Mouse (Mus musculus) testis, adult 2 months (tissue): ENCODE results near the gene Tex2. TPM values are rescaled to one million over a fixed set of nuclear protein-coding genes. Genes with fewer than 3 reads are reported as not detected.
"Not testable (repeated sequence)": the region's sequence is repeated elsewhere in the genome, so short reads cannot be mapped to it uniquely, and the experiment has no call there.

ENCODE experiments used
- H3K27ac ChIP-seq: fragments of 200-500 bp; 2 replicates; pipeline ENCODE4 v1.5.1; 2012; ENCODE audit warnings: low read depth, low read length; ENCODE audit not compliant: control insufficient read depth, insufficient read depth
- H3K27me3 ChIP-seq: fragments of 200-500 bp; 2 replicates; pipeline ENCODE4 v1.6.1; 2012; ENCODE audit warnings: mild to moderate bottlenecking, low read length, moderate library complexity; ENCODE audit not compliant: control insufficient read depth, insufficient read depth
- H3K36me3 ChIP-seq: fragments of 200-500 bp; 2 replicates; pipeline ENCODE4 v1.6.1; 2012; ENCODE audit warnings: mild to moderate bottlenecking, low read length; ENCODE audit not compliant: control insufficient read depth, insufficient read depth
- H3K4me1 ChIP-seq: fragments of 200-500 bp; 2 replicates; pipeline ENCODE4 v1.6.1; 2012; ENCODE audit warnings: low read length; ENCODE audit not compliant: control insufficient read depth, insufficient read depth
- H3K4me3 ChIP-seq: fragments of 200-500 bp; 2 replicates; pipeline ENCODE4 v1.5.1; 2012; ENCODE audit warnings: low read depth, mild to moderate bottlenecking, low read length, moderate library complexity, mixed read lengths; ENCODE audit not compliant: control insufficient read depth
- CTCF ChIP-seq: fragments of 200-500 bp; IDR thresholded peaks from 2 replicates; pipeline ENCODE4 v1.5.1; 2012; ENCODE audit warnings: low read depth, mild to moderate bottlenecking, inconsistent platforms, low read length, moderate library complexity; ENCODE audit not compliant: control insufficient read depth, insufficient read depth, insufficient replicate concordance
- POLR2A ChIP-seq: fragments of 200-500 bp; IDR thresholded peaks from 2 replicates; pipeline ENCODE4 v1.6.1; 2012; ENCODE audit warnings: low read depth, mild to moderate bottlenecking, inconsistent platforms, low read length, moderate library complexity; ENCODE audit not compliant: control insufficient read depth
- polyA plus RNA-seq: library from polyadenylated mRNA; depleted of rRNA; stranded (reverse); fragments of >200 nt; gene quantifications from 2 replicates; pipeline ENCODE4 v1.2.3, GENCODE M21; 2012

Tex2 gene
- polyA plus RNA-seq, 1 experiment: 234 TPM

DNA sequence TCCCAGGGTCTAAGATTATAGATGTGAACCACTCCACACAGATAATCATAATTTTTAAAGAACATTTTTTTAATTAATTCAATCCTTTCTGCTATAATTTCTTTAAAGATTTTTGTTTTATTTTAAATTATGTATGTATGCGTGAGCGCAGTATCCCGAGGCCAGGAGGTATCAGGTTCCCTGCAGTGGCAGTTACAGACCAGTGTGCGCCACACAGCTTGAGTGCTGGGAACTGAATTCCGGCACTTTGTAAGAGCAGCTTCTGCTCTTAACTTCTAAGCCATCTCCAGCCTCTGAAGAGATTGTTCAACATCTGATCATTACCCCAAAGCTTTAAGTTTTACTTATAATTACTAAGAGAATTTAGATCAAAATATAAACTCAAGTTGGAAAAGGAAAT lies 23.1 kb downstream of the Tex2 start:
- Histone ChIP-seq H3K27ac (no peak overlapping the region), H3K4me3 (no peak overlapping the region), H3K27me3 (no peaks in the 10 kb centered on the region), H3K36me3 (no peaks in the 10 kb centered on the region), H3K4me1 (no peaks in the 10 kb centered on the region)
- TF ChIP-seq POLR2A: no peak
- no peak for TF ChIP-seq CTCF

DNA sequence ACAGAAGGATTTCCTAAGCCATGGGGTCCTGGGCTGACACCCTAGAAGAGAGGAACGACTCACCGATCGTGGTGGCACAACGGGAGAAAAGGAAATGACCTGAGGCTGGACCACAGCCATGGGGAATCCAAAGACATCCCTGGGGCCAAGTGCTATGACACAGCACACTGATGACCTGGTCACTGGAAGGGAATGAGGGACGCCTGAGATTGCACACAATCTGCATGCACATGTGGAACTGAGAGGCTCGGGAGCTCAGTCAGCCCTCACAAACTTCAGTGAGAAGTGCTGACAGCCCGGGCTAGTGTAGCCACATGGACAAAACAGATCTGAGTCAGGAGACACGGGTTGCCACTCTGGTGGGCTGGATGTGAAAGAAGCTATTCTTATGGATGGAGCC lies 24.4 kb downstream of the Tex2 start:
- no peak overlapping the region for H3K27ac ChIP-seq
- no peaks in the 10 kb centered on the region for H3K4me1 ChIP-seq
- no peaks in the 10 kb centered on the region for H3K36me3 ChIP-seq
- TF ChIP-seq POLR2A (no peak), CTCF (no peak)
- no peak overlapping the region for H3K4me3 ChIP-seq
- H3K27me3 ChIP-seq: no peaks in the 10 kb centered on the region

DNA sequence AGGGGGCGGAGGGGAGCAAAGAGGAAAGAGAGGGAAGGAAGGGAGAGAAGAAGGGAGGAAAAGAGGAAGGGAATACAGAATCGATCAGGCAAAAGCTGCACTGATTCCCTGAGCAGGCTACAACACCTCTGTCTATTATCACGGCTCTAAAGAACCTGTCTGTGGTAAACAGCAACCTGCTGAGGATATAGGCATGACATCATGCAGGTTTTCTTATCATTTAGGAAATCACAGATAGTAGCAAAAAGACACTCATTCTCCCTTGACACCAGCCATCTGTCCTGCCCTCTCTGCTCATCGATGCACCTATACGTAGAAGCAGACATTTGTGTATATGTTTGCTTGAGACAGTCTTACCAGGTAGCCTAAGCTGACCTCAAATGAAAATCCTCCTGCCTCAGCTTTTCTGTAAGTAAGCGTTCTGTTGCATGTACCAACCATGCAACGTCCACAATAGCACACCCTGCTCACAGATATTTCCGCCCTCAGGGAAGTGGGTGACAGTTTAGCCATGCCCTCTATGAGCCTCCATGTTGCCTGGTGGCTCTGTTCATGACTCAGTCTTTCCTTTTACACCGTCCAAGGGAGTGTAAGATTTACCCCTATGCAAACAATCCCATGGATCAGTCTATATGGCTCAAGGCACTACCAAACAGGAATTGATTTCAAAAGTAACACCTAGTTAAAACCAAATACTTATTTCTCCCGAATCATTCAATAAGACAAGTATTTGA lies 25.3 kb downstream of the Tex2 start:
- no peaks in the 10 kb centered on the region for H3K27me3 ChIP-seq
- H3K4me3 ChIP-seq: no peak overlapping the region
- H3K36me3 ChIP-seq: no peaks in the 10 kb centered on the region
- TF ChIP-seq CTCF (no peak), POLR2A (no peak)
- no peaks in the 10 kb centered on the region; the same call in 1 of the 2 replicates for H3K4me1 ChIP-seq
- no peak overlapping the region for H3K27ac ChIP-seq

DNA sequence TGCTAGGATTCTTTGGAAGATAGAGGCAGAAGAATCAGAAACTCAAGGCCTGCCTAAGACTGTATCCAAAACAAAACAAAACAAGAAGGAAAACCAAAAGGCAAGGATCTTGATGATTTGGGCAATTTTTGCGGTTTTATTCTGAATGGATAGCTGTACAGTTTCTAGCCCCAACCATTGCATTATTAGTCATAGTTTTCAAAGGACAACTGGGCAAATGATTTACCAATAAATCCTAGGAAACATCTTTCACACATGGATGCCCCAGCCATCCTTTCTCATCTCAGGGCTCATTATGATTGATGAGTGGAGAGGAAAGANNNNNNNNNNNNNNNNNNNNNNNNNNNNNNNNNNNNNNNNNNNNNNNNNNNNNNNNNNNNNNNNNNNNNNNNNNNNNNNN lies 29.4 kb downstream of the Tex2 start:
- H3K4me1 ChIP-seq: peaks cover 2% of the 10 kb centered on the region; the same call in 1 of the 2 replicates

DNA sequence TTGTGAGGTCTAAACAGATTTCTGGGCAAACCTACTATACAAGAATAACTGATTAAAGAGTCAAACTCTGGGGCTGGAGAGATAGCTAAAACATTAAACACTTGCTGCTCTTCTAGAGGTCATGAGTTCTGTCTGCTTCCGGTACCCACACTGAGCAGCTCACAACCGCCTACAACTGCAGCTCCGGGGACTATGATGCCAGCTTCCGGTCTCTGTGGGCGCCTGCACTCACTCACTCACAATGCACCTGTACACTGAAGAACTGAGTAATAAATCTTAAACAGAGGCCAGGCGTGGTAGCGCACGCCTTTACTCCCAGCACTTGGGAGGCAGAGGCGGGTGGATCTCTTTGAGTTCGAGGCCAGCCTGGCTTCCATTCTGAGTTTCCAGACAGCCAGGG lies 31.9 kb downstream of the Tex2 start:
- H3K27ac ChIP-seq: no peak overlapping the region
- no peaks in the 10 kb centered on the region for H3K27me3 ChIP-seq
- peaks cover 2% of the 10 kb centered on the region; the same call in 1 of the 2 replicates for H3K4me1 ChIP-seq
- H3K4me3 ChIP-seq: peak overlapping the region; percentile 50
- no peaks in the 10 kb centered on the region; the same call in 1 of the 2 replicates for H3K36me3 ChIP-seq
- TF ChIP-seq POLR2A (no peak), CTCF (no peak)

More for the DNA sequence above, 29.4 kb downstream of the Tex2 start:
- Histone ChIP-seq H3K36me3 (no peaks in the 10 kb centered on the region; the same call in 1 of the 2 replicates), H3K27ac (no peak overlapping the region), H3K4me3 (no peak overlapping the region), H3K27me3 (no peaks in the 10 kb centered on the region)
- TF ChIP-seq CTCF (no peak), POLR2A (no peak)

DNA sequence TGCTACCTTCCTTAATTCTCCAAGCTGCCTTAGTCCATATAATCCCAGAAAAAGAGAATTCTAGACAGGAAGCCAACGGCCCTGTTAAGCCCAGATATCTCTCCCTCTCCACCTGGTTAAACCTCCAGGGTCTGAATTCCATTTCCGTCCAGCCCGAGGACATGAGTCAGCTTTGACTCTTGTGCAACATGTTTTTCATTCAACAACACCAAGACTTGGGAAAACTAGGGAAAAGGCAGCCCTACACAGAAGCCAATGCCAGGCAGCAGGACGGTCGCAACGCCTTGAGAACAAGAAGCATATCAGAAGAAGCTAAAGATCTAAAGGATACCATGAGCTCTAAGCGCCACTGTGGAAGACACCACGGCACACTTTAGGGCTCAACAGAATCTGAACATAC lies 32.8 kb downstream of the Tex2 start:
- H3K4me1 ChIP-seq: peaks cover 2% of the 10 kb centered on the region; the same call in 1 of the 2 replicates
- peak overlapping the region; percentile 54 for H3K4me3 ChIP-seq
- TF ChIP-seq CTCF (no peak), POLR2A (no peak)
- H3K27me3 ChIP-seq: no peaks in the 10 kb centered on the region
- no peaks in the 10 kb centered on the region; the same call in 1 of the 2 replicates for H3K36me3 ChIP-seq
- no peak overlapping the region for H3K27ac ChIP-seq

DNA sequence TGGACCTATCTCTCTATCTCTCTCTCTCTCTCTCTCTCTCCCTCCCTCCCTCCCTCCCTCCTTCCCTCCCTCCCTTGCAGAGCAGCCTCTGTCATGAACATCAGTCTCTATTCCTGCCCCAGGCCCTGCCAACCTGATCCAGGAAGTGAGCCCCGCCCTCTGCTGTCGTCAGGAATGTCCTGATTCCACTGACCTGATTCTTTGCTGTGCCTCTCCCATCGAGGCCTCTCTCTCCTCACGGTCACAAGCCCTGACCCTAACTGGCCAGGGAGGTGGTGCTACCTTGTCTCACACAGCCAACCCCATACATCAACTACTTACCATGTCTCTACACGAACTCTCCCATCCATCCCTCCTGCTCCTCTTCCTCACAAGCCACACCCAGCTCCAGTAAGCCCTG lies 33.3 kb downstream of the Tex2 start:
- Histone ChIP-seq H3K4me1 (peaks cover 5% of the 10 kb centered on the region), H3K27ac (no peak overlapping the region), H3K27me3 (no peaks in the 10 kb centered on the region), H3K36me3 (no peaks in the 10 kb centered on the region; the same call in 1 of the 2 replicates), H3K4me3 (peak overlapping the region; percentile 79)
- TF ChIP-seq CTCF: no peak
- no peak for TF ChIP-seq POLR2A

DNA sequence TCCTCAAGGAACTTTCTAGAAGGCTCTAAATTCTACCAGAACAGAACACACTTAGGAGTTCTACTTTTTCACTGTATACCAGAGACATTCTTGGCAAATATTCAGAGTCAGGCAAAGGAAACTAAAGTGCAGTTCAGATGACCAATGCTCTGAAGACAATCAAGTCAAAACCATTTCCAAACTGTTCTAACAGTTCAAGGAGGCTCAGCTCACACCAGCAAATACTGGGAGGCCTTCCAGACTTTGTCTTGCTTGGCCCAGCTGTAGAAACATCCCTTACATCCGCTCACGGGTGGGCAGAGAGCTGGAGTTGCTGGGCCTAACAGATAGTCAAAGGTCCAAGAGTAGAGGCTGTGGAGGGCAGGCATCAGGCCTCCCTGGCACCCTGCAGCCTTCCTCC lies 34.1 kb downstream of the Tex2 start:
- TF ChIP-seq CTCF (no peak), POLR2A (no peak)
- H3K36me3 ChIP-seq: no peaks in the 10 kb centered on the region; the same call in 1 of the 2 replicates
- H3K27ac ChIP-seq: peak overlapping the region; percentile 45; the same call in 1 of the 2 replicates
- H3K4me3 ChIP-seq: peak overlapping the region; percentile 79
- peaks cover 6% of the 10 kb centered on the region for H3K4me1 ChIP-seq
- H3K27me3 ChIP-seq: no peaks in the 10 kb centered on the region

DNA sequence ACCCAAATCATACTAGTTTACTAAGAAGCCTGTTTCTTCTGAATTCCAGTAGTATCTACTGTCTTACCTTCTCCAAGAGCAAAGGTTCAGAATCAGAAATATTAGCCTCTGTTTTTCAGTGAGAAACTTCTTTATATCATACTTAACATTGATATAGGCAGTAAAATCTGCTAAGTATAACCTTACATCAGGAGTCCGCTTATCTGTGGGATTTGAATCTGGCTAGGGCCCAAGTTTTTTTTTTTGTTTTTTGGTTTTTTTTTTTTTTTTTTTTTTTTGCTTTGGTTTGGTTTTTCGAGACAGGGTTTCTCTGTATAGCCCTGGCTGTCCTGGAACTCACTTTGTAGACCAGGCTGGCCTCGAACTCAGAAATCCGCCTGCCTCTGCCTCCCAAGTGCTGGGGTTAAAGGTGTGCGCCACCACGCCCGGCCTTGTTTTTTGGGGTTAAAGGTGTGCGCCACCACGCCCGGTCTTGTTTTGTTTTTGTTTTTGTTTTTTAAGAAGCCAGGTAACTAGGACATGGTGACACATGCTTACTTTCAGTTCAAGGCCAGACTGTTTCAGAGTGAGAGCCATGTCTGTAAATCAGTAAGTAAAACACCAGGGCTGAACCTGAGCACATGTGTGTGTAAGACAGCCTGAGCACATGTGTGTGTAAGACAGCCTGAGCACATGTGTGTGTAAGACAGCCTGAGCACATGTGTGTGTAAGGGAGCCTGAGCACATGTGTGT lies 35.4 kb downstream of the Tex2 start:
- H3K27me3 ChIP-seq, H3K36me3 ChIP-seq, H3K4me1 ChIP-seq, H3K27ac ChIP-seq: not testable (repeated sequence)
- peak overlapping the region; percentile 76 for H3K4me3 ChIP-seq
